In the genomic region with DNA sequence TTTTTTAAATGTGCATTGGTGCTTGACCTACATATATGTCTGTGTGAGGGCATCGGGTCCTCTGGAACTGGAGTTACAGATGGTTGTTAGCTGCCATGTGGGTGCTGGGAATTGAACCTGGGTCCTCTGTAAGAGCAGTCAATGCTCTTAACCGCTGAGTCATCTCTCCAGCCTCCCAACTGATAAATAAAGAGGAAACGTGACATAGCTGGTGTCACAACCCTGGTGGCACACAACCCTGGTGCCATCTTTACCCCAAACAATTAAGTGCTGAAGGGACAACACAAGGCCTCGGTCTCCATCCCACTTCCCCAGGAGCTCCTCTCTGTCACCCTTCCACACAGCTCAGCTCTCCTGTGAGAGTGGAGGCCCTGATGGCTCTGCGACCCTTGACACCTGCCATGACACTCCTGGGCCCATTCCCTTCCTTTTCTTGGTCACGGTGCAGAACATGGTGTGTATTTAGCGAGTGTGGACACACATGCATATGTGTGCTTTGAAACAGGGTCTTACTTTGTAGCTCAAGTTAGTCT, we compare ENCODE assay signal across 9 mouse cellular contexts. TPM values are rescaled to one million over a fixed set of nuclear protein-coding genes. Genes with fewer than 3 reads are reported as not detected.
DNase-seq lines count a peak whose midpoint lies in the region; ATAC-seq and TF ChIP-seq lines count a peak whose summit lies in the region.
"Had no signal": no experiment of that assay in that cellular context is flagged by ENCODE, and none has a peak within 500 bp of the region (broad histone marks: within the 10 kb centered on the region; RNA-seq: fewer than 3 reads in every experiment).

No protein-coding gene starts in this region.

- peak overlapping the region; percentile 76 for H3K4me2 ChIP-seq in intestine, embryonic 14.5 days (ENCODE audit: low read length)
- H3K4me2 ChIP-seq in neural tube, embryonic 14.5 days (ENCODE audit: low read depth, low read length), result peak overlapping the region; percentile 97

- no peak for TF ChIP-seq POLR2A in embryonic fibroblast, embryonic 13.5 days (IDR thresholded peaks at IDR 0.05; ENCODE audit: low read depth, low read length)

- H3K4me3 ChIP-seq in left cerebral cortex, adult 2 months, result peak overlapping the region; percentile 60
- peak overlapping the region; percentile 60 for H3K4me3 ChIP-seq in embryonic fibroblast, embryonic 13.5 days (ENCODE audit: insufficient read depth, low read length)
- no peak overlapping the region for H3K4me3 ChIP-seq in intestine, embryonic 14.5 days (ENCODE audit: low read depth, low read length)
- H3K4me3 ChIP-seq in neural tube, embryonic 14.5 days (ENCODE audit: low read depth, low read length), result peak overlapping the region; percentile 87
- H3K4me3 ChIP-seq: liver, embryonic 15.5 days had no signal

- H3K9ac ChIP-seq in intestine, embryonic 14.5 days (ENCODE audit: low read length), result no peak overlapping the region
- no peak overlapping the region for H3K9ac ChIP-seq in neural tube, embryonic 14.5 days (replicated peaks; ENCODE audit: low read depth, low read length)
- H3K9ac ChIP-seq: liver, embryonic 15.5 days had no signal

- DNase-seq in left cerebral cortex, adult 2 months (ENCODE audit: extremely low spot score in 1 of 2, low spot score in 2 of 2), result no peak
- no peak for DNase-seq in left cerebral cortex, postnatal 36 days (ENCODE audit: low spot score in 2 of 2)
- DNase-seq in intestine, embryonic 14.5 days (ENCODE audit: low spot score), result no peak
- no peak for DNase-seq in urinary bladder, postnatal 14 days (ENCODE audit: low spot score)
- DNase-seq in frontal cortex, adult 2 months (ENCODE audit: extremely low spot score in 1 of 2, low spot score in 1 of 2), result no peak
- DNase-seq: gastrocnemius, postnatal 14 days had no signal

- TF ChIP-seq CTCF in left cerebral cortex, adult 2 months (IDR thresholded peaks at IDR 0.05), result no peak
- no peak for TF ChIP-seq CTCF in embryonic fibroblast, embryonic 13.5 days (IDR thresholded peaks at IDR 0.05; ENCODE audit: borderline replicate concordance, insufficient read depth, low read length)

- H3K27ac ChIP-seq in left cerebral cortex, adult 2 months, result no peak overlapping the region
- no peak overlapping the region for H3K27ac ChIP-seq in embryonic fibroblast, embryonic 13.5 days (ENCODE audit: insufficient read depth, low read length)
- H3K27ac ChIP-seq in intestine, embryonic 14.5 days (ENCODE audit: low read depth), result no peak overlapping the region
- H3K27ac ChIP-seq in neural tube, embryonic 14.5 days (ENCODE audit: low read depth, low read length), result no peak overlapping the region
- H3K27ac ChIP-seq: liver, embryonic 15.5 days had no signal

- no peaks in the 10 kb centered on the region for H3K9me3 ChIP-seq in intestine, embryonic 14.5 days (ENCODE audit: control insufficient read depth, low read length)
- H3K9me3 ChIP-seq in neural tube, embryonic 14.5 days (ENCODE audit: control insufficient read depth, low read length), result no peaks in the 10 kb centered on the region
- H3K9me3 ChIP-seq: liver, embryonic 15.5 days had no signal

- WGBS in intestine, embryonic 14.5 days, result 89% methylated on average over 7 of the region's 7 CpGs
- 91% methylated on average over 7 of the region's 7 CpGs for WGBS in neural tube, embryonic 14.5 days

- peaks cover 11% of the 10 kb centered on the region for H3K4me1 ChIP-seq in embryonic fibroblast, embryonic 13.5 days (ENCODE audit: control insufficient read depth, insufficient read depth, low read length)
- H3K4me1 ChIP-seq in intestine, embryonic 14.5 days (replicated peaks; ENCODE audit: control insufficient read depth, insufficient read depth, low read length), result peaks cover 23% of the 10 kb centered on the region
- peaks cover 45% of the 10 kb centered on the region for H3K4me1 ChIP-seq in neural tube, embryonic 14.5 days (ENCODE audit: control insufficient read depth, insufficient read depth, low read length)

- intact Hi-C loops in left cerebral cortex, adult 2 months (cut with DNase I), result loop anchor here (5.0 kb wide), 1 partner anchor 34 kb away; no protein-coding TSS in a partner anchor
- intact Hi-C loops in left cerebral cortex, postnatal 36 days (cut with DNase I), result no loop called here

- H3K27me3 ChIP-seq in intestine, embryonic 14.5 days (replicated peaks; ENCODE audit: control insufficient read depth, insufficient read depth, low read length), result 0 out of 2 replicates have a peak, but pooled peaks cover 6% of the 10 kb centered on the region
- H3K27me3 ChIP-seq in neural tube, embryonic 14.5 days (ENCODE audit: control insufficient read depth, insufficient read depth, low read length), result no peaks in the 10 kb centered on the region

- H3K36me3 ChIP-seq in intestine, embryonic 14.5 days (ENCODE audit: control insufficient read depth, insufficient read depth, low read length), result no peaks in the 10 kb centered on the region; the same call in none of the 2 replicates
- peaks cover 21% of the 10 kb centered on the region for H3K36me3 ChIP-seq in neural tube, embryonic 14.5 days (ENCODE audit: control insufficient read depth, insufficient read depth, low read length)
- H3K36me3 ChIP-seq: liver, embryonic 15.5 days had no signal

- no peak for ATAC-seq in intestine, embryonic 14.5 days (replicated peaks; ENCODE audit: low FRiP score, low TSS enrichment, low read depth)
- no peak for ATAC-seq in neural tube, embryonic 14.5 days (ENCODE audit: low read depth)

RNA-seq across cellular contexts. Expression of a gene that starts 2.8 kb away (rescaled TPM):
- total RNA-seq in left cerebral cortex, adult 2 months (2021), result 100 to 1,000 TPM; 114 to 119 TPM
- 100 to 1,000 TPM in 1 of 2 experiments, 10 to 100 TPM in 1; 98.8 to 117 TPM for total RNA-seq in left cerebral cortex, postnatal 36 days (2021)
- 20.7 and 22.6 TPM in 2 replicates for polyA plus RNA-seq in embryonic fibroblast, embryonic 13.5 days (2011; ENCODE audit: insufficient read length, low read depth, missing spikeins)
- 12.8 and 13.7 TPM in 2 replicates for polyA plus RNA-seq in intestine, embryonic 14.5 days (2014; fragmentation: Nextera tagmentation; extraction: Ambion mirVana)
- 29.0 and 34.1 TPM in 2 replicates for polyA plus RNA-seq in neural tube, embryonic 14.5 days (2014; fragmentation: Nextera tagmentation; extraction: Ambion mirVana)
- polyA plus RNA-seq in frontal cortex, adult 2 months (2012; rRNA removed), result 98.1 and 98.7 TPM in 2 replicates

RNA-seq across cellular contexts. Expression of a gene that starts 23.6 kb away (rescaled TPM):
- total RNA-seq in left cerebral cortex, adult 2 months (2021), result 10 to 100 TPM; 28.5 to 31.5 TPM
- 10 to 100 TPM; 27.3 to 32.1 TPM for total RNA-seq in left cerebral cortex, postnatal 36 days (2021)
- 28.2 and 30.9 TPM in 2 replicates for polyA plus RNA-seq in embryonic fibroblast, embryonic 13.5 days (2011; ENCODE audit: insufficient read length, low read depth, missing spikeins)
- 27.3 and 32.4 TPM in 2 replicates for polyA plus RNA-seq in intestine, embryonic 14.5 days (2014; fragmentation: Nextera tagmentation; extraction: Ambion mirVana)
- polyA plus RNA-seq in neural tube, embryonic 14.5 days (2014; fragmentation: Nextera tagmentation; extraction: Ambion mirVana), result 28.4 and 33.4 TPM in 2 replicates
- polyA plus RNA-seq in frontal cortex, adult 2 months (2012; rRNA removed), result 39.6 and 41.5 TPM in 2 replicates

RNA-seq across cellular contexts. Expression of a gene that starts 28.8 kb away (rescaled TPM):
- 1 to 10 TPM; 3.6 to 4.2 TPM for total RNA-seq in left cerebral cortex, adult 2 months (2021)
- 1 to 10 TPM; 3.5 to 4.4 TPM for total RNA-seq in left cerebral cortex, postnatal 36 days (2021)
- 47.9 and 50.4 TPM in 2 replicates for polyA plus RNA-seq in embryonic fibroblast, embryonic 13.5 days (2011; ENCODE audit: insufficient read length, low read depth, missing spikeins)
- 118 and 122 TPM in 2 replicates for polyA plus RNA-seq in intestine, embryonic 14.5 days (2014; fragmentation: Nextera tagmentation; extraction: Ambion mirVana)
- 10.8 and 16.3 TPM in 2 replicates for polyA plus RNA-seq in neural tube, embryonic 14.5 days (2014; fragmentation: Nextera tagmentation; extraction: Ambion mirVana)
- polyA plus RNA-seq in frontal cortex, adult 2 months (2012; rRNA removed), result 9.2 and 10.1 TPM in 2 replicates

RNA-seq across cellular contexts. Expression of a gene that starts 46.5 kb away (rescaled TPM):
- 10 to 100 TPM; 14.3 to 14.7 TPM for total RNA-seq in left cerebral cortex, adult 2 months (2021)
- total RNA-seq in left cerebral cortex, postnatal 36 days (2021), result 10 to 100 TPM; 13.9 to 14.0 TPM
- 0.48 and 1.0 TPM in 2 replicates for polyA plus RNA-seq in embryonic fibroblast, embryonic 13.5 days (2011; ENCODE audit: insufficient read length, low read depth, missing spikeins)
- polyA plus RNA-seq in intestine, embryonic 14.5 days (2014; fragmentation: Nextera tagmentation; extraction: Ambion mirVana), result 2.7 and 4.9 TPM in 2 replicates
- polyA plus RNA-seq in neural tube, embryonic 14.5 days (2014; fragmentation: Nextera tagmentation; extraction: Ambion mirVana), result 2.8 and 3.1 TPM in 2 replicates
- 29.7 and 31.4 TPM in 2 replicates for polyA plus RNA-seq in frontal cortex, adult 2 months (2012; rRNA removed)

RNA-seq across cellular contexts. Expression of a gene that starts 56.7 kb away (rescaled TPM):
- total RNA-seq in left cerebral cortex, adult 2 months (2021), result 10 to 100 TPM; 67.8 to 68.0 TPM
- 10 to 100 TPM; 60.5 to 70.3 TPM for total RNA-seq in left cerebral cortex, postnatal 36 days (2021)
- polyA plus RNA-seq in embryonic fibroblast, embryonic 13.5 days (2011; ENCODE audit: insufficient read length, low read depth, missing spikeins), result 38.7 and 41.0 TPM in 2 replicates
- polyA plus RNA-seq in intestine, embryonic 14.5 days (2014; fragmentation: Nextera tagmentation; extraction: Ambion mirVana), result 235 and 241 TPM in 2 replicates
- 177 and 192 TPM in 2 replicates for polyA plus RNA-seq in neural tube, embryonic 14.5 days (2014; fragmentation: Nextera tagmentation; extraction: Ambion mirVana)
- polyA plus RNA-seq in frontal cortex, adult 2 months (2012; rRNA removed), result 88.4 and 95.4 TPM in 2 replicates
